Mouse (Mus musculus) forebrain, embryonic 13.5 days (tissue): ENCODE measurements around the gene Atp6v1g2. TPM values are rescaled to one million over a fixed set of nuclear protein-coding genes. Genes with fewer than 3 reads are reported as not detected.
A peak's percentile ranks its signal among the peaks of the same experiment; 100 is the strongest.

ENCODE experiments used
- ATAC-seq: fragments of 200-750 bp; cut with Nextera tagmentation; 2 replicates; pipeline ENCODE4 v1.8.0; 2017
- H3K27ac ChIP-seq: fragments of 300-500 bp; sonication (generic); 2 replicates; pipeline ENCODE4 v1.5.1; 2015; ENCODE audit warnings: inconsistent platforms, mild to moderate bottlenecking, moderate library complexity
- H3K27me3 ChIP-seq: fragments of 300-500 bp; sonication (generic); 2 replicates; pipeline ENCODE4 v1.6.1; 2015; ENCODE audit warnings: mild to moderate bottlenecking, inconsistent platforms
- H3K36me3 ChIP-seq: fragments of 300-500 bp; sonication (generic); 2 replicates; pipeline ENCODE4 v1.6.1; 2015; ENCODE audit warnings: mild to moderate bottlenecking, inconsistent platforms; ENCODE audit not compliant: poor library complexity, severe bottlenecking
- H3K4me1 ChIP-seq: fragments of 300-500 bp; sonication (generic); 2 replicates; pipeline ENCODE4 v1.6.1; 2015; ENCODE audit warnings: inconsistent platforms
- H3K4me2 ChIP-seq: fragments of 300-500 bp; sonication (generic); 2 replicates; pipeline ENCODE4 v1.6.1; 2015; ENCODE audit warnings: inconsistent platforms, mild to moderate bottlenecking, moderate library complexity
- H3K4me3 ChIP-seq: fragments of 300-500 bp; sonication (generic); 2 replicates; pipeline ENCODE4 v1.5.1; 2015; ENCODE audit warnings: mild to moderate bottlenecking, inconsistent platforms
- H3K9ac ChIP-seq: fragments of 300-500 bp; sonication (generic); 2 replicates; pipeline ENCODE4 v1.6.1; 2015; ENCODE audit warnings: mild to moderate bottlenecking, inconsistent platforms
- H3K9me3 ChIP-seq: fragments of 300-500 bp; sonication (generic); replicated peaks from 2 replicates; pipeline ENCODE4 v1.6.1; 2016; ENCODE audit warnings: inconsistent platforms
- WGBS: fragments of 180-500 bp; shearing (Covaris S2); methylation state at CpG from one replicate; pipeline ENCODE4 v1.1.7; 2015; 5-methylcytosine and 5-hydroxymethylcytosine counted together
- polyA plus RNA-seq: library from polyadenylated mRNA; unstranded; fragments of >200 nt; fragmentation: Nextera tagmentation; extraction: Ambion mirVana; gene quantifications from 2 replicates; pipeline ENCODE4 v1.2.1, GENCODE M21; 2015

Gene Atp6v1g2
- polyA plus RNA-seq, 1 experiment from 2014 or later: 20.8 TPM

DNA sequence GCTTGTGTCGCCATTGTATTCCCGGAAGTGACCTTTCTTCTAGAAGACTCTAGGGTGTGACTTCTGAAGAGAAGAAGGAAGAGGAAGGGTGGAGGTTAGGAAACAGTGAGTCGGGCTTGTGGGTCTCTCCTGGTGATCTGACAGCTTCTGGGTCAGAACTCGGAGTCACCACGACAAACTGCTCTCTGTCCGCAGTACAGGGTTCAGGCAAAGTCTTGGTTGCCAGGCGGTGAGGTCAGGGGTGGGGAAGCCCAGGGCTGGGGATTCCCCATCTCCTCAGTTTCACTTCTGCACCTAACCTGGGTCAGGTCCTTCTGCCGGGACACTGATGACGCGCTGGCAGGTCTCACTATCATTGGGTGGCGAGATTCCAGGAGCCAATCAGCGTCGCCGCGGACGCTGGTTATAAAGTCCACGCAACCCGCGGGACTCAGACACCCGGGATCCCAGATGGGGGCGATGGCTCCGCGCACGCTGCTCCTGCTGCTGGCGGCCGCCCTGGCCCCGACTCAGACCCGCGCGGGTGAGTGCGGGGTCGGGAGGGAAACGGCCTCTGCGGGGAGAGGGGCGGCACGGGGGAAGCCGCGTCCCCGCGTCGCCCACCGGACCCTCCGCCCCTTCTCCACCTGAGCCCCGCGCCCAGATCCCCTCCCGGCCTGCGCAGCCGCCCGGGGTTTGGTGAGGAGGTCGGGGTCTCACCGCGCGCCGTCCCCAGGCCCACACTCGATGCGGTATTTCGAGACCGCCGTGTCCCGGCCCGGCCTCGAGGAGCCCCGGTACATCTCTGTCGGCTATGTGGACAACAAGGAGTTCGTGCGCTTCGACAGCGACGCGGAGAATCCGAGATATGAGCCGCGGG, 29.4 kb downstream of the Atp6v1g2 start, which contains the start of gene H2-D1:
Gene H2-D1 (plus strand): TSS at position 67 of the 859 bp plus-strand sequence.
- Histone ChIP-seq H3K9ac (peak within 1 kb of the TSS; percentile 74), H3K4me1 (0 out of 2 replicates have a peak, but pooled peaks cover 10% of the 10 kb centered on the region), H3K4me3 (peak within 1 kb of the TSS; percentile 65), H3K27me3 (peaks cover 22% of the 10 kb centered on the region), H3K27ac (no peak within 1 kb of the TSS), H3K4me2 (peak within 1 kb of the TSS; percentile 95), H3K36me3 (no peaks in the 10 kb centered on the region), H3K9me3 (no peaks in the 10 kb centered on the region)
- WGBS: under 1% methylated on average over 73 of the region's 73 CpGs
- ATAC-seq: peak; percentile 94

- ATAC-seq: peak; percentile 27
- H3K27me3 ChIP-seq: peaks cover 22% of the 10 kb centered on the region
These were observed 30.0 kb downstream of the Atp6v1g2 start for GRCm38 (mm10) chr17:35263523-35263883.

GRCm38 (mm10) chr17:35267399-35268086, 34.1 kb downstream of the Atp6v1g2 start:
- Histone ChIP-seq H3K27ac (no peak overlapping the region), H3K36me3 (no peaks in the 10 kb centered on the region), H3K9ac (no peak overlapping the region), H3K9me3 (no peaks in the 10 kb centered on the region), H3K4me1 (0 out of 2 replicates have a peak, but pooled peaks cover 8% of the 10 kb centered on the region), H3K27me3 (peaks cover 10% of the 10 kb centered on the region), H3K4me3 (no peak overlapping the region), H3K4me2 (no peak overlapping the region)
- no peak for ATAC-seq
- WGBS: 78% methylated on average over 1 of the region's 1 CpGs

More at GRCm38 (mm10) chr17:35263523-35263883, 30.0 kb downstream of the Atp6v1g2 start:
- Histone ChIP-seq H3K4me1 (0 out of 2 replicates have a peak, but pooled peaks cover 10% of the 10 kb centered on the region), H3K4me2 (peak overlapping the region; percentile 95), H3K9ac (peak overlapping the region; percentile 74), H3K27ac (no peak overlapping the region), H3K36me3 (no peaks in the 10 kb centered on the region), H3K9me3 (no peaks in the 10 kb centered on the region), H3K4me3 (peak overlapping the region; percentile 65)
- 1% methylated on average over 30 of the region's 31 CpGs for WGBS

DNA sequence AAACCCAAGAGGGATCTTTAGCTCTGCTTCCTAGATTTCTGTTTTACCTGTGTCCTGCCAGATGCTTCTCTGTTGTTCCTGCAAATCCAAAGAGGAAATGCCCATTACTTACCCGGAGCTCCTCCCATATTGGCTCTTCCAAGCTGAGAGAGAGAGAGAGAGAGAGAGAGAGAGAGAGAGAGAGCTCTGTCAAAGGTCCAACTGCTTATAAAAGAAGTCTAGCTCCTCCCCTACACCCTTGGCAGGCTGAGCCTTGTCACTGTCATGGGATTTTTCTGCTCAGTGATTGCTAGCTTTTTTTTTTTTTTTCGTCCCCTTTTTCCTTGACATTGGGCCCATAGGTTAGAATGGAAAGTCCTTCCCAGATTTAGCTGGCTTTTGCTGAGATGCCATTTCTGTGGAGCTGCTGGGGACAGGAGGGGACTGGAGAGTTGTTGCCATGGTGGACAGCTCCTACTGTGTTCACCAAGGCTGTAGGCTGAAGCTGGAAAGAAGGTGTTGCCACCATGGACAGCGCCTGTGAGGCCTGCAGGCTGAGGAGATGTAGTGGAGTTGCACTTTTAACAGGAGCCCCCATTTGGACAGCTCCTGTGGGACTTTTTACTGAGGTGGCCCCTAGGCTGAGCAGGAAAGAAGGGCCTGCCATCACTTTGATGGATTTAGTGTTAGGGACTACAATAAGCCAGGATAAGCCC, 36.3 kb downstream of the Atp6v1g2 start:
- no peaks in the 10 kb centered on the region for H3K4me1 ChIP-seq
- 18% methylated on average over 3 of the region's 3 CpGs for WGBS
- no peak for ATAC-seq

DNA sequence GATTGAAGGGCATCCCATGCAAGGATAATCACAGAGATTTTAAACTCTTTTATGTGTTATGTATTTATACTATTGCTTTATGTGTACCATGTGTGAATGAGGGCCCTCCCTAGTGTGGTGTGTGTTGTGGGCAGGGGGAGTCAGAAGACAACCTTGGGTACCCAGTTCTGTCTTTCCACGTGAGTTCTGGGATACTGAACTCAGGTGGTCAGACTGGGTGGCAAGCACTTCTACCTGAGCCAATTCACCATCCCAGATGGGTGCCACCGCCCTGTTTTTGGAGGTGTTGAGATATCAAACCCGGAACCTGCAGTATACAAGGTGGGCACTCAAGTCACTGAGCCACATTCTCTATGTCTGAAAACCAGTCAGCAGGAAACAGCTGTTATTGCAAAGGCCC, 38.8 kb downstream of the Atp6v1g2 start:
- Histone ChIP-seq H3K4me3 (no peak overlapping the region), H3K27ac (no peak overlapping the region), H3K36me3 (no peaks in the 10 kb centered on the region), H3K9me3 (no peaks in the 10 kb centered on the region), H3K27me3 (peaks cover 19% of the 10 kb centered on the region), H3K4me2 (no peak overlapping the region), H3K9ac (no peak overlapping the region), H3K4me1 (no peaks in the 10 kb centered on the region)
- 77% methylated on average over 3 of the region's 3 CpGs for WGBS
- ATAC-seq: no peak

More for the DNA sequence above, 36.3 kb downstream of the Atp6v1g2 start:
- Histone ChIP-seq H3K27ac (no peak overlapping the region), H3K27me3 (no peaks in the 10 kb centered on the region), H3K36me3 (no peaks in the 10 kb centered on the region), H3K9me3 (no peaks in the 10 kb centered on the region), H3K4me2 (no peak overlapping the region), H3K4me3 (no peak overlapping the region), H3K9ac (no peak overlapping the region)

DNA sequence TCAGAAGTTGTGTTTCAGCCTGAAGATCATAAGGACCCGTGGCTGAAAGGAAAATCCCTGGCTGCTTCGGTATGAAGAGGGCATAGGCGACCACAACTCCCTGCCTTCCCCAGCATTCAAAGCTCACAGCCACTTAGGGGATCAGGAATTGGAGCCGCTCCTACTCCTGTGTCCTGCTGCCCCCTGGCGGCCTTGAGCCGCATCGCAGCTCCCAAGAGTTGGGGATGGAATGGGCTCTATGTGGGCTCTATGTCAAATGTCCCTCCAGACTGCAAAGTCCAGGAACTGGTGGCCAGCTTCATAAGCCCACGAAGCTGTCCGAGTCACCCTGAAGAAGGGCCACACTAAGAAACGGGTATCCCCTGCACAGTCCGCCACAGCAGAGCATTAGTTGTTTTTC, 41.3 kb downstream of the Atp6v1g2 start:
- peak; percentile 70; the same call in 1 of the 2 replicates for ATAC-seq
- no peaks in the 10 kb centered on the region for H3K36me3 ChIP-seq
- H3K4me2 ChIP-seq: no peak overlapping the region
- no peaks in the 10 kb centered on the region for H3K4me1 ChIP-seq
- H3K9ac ChIP-seq: no peak overlapping the region
- H3K9me3 ChIP-seq: no peaks in the 10 kb centered on the region
- no peak overlapping the region for H3K27ac ChIP-seq
- H3K27me3 ChIP-seq: peaks cover 19% of the 10 kb centered on the region
- no peak overlapping the region for H3K4me3 ChIP-seq
- 6% methylated on average over 11 of the region's 11 CpGs for WGBS

- no peak for ATAC-seq
- H3K9ac ChIP-seq: no peak overlapping the region
These were observed 42.9 kb downstream of the Atp6v1g2 start for GRCm38 (mm10) chr17:35276304-35276864.

DNA sequence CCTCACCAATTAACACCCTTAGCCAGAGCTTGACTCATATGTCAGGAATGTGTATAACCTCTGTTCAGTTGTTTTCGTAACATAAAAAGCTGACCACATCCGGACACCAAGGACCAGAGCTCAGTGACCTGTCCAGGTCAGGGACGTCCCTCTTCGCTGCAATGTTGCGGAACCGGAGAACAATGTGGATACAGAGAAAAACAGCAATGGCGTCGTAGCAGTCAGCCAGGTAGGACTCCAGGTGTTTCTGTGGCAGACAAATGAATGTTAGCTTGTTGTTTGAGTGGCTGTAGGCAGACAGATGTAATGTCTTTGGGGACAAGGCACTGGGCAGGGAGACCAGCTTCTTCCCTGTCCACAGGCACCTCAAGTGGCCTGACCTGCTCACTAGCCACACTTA, 44.6 kb downstream of the Atp6v1g2 start:
- no peak for ATAC-seq
- no peaks in the 10 kb centered on the region for H3K9me3 ChIP-seq
- H3K4me2 ChIP-seq: no peak overlapping the region
- no peak overlapping the region for H3K4me3 ChIP-seq
- no peak overlapping the region for H3K27ac ChIP-seq
- H3K27me3 ChIP-seq: peaks cover 19% of the 10 kb centered on the region
- H3K36me3 ChIP-seq: no peaks in the 10 kb centered on the region
- no peak overlapping the region for H3K9ac ChIP-seq
- WGBS: 90% methylated on average over 8 of the region's 8 CpGs
- H3K4me1 ChIP-seq: no peaks in the 10 kb centered on the region

More at GRCm38 (mm10) chr17:35276304-35276864, 42.9 kb downstream of the Atp6v1g2 start:
- Histone ChIP-seq H3K27ac (no peak overlapping the region), H3K9me3 (no peaks in the 10 kb centered on the region), H3K4me3 (no peak overlapping the region), H3K4me1 (no peaks in the 10 kb centered on the region), H3K4me2 (peak overlapping the region; percentile 22; the same call in 1 of the 2 replicates), H3K27me3 (peaks cover 19% of the 10 kb centered on the region), H3K36me3 (no peaks in the 10 kb centered on the region)
- 27% methylated on average over 13 of the region's 13 CpGs for WGBS

- peaks cover 19% of the 10 kb centered on the region for H3K27me3 ChIP-seq
- H3K4me2 ChIP-seq: no peak overlapping the region
- 91% methylated on average over 13 of the region's 13 CpGs for WGBS
- H3K9ac ChIP-seq: no peak overlapping the region
- no peak overlapping the region for H3K4me3 ChIP-seq
- no peaks in the 10 kb centered on the region for H3K4me1 ChIP-seq
- no peaks in the 10 kb centered on the region for H3K9me3 ChIP-seq
- H3K36me3 ChIP-seq: no peaks in the 10 kb centered on the region
- ATAC-seq: no peak
- no peak overlapping the region for H3K27ac ChIP-seq
These were observed 45.7 kb downstream of the Atp6v1g2 start for GRCm38 (mm10) chr17:35278957-35279688.

DNA sequence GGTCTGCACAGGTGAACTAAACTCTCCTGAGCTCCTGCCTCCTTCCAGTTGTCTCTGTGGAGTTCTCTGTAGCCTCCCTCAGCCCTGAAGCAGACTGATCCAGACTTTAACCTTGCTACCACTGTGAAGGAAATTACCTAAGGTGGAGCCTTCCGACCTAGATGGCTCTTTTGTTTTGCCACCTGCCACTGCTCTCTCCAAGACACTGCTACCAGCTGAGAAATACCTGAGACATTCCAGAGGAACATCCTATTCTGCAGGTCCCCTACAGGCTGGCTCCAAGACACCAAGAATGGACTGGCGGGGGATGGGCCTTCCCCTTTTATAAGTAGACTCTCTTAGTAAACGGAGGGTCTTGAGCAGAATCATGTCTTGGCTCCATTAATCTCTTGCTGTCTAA, 46.8 kb downstream of the Atp6v1g2 start:
- WGBS: 75% methylated on average over 3 of the region's 3 CpGs
- Histone ChIP-seq H3K9ac (no peak overlapping the region), H3K4me3 (no peak overlapping the region), H3K4me2 (no peak overlapping the region), H3K36me3 (no peaks in the 10 kb centered on the region), H3K9me3 (no peaks in the 10 kb centered on the region), H3K27ac (no peak overlapping the region), H3K4me1 (no peaks in the 10 kb centered on the region), H3K27me3 (peaks cover 16% of the 10 kb centered on the region)
- no peak for ATAC-seq

DNA sequence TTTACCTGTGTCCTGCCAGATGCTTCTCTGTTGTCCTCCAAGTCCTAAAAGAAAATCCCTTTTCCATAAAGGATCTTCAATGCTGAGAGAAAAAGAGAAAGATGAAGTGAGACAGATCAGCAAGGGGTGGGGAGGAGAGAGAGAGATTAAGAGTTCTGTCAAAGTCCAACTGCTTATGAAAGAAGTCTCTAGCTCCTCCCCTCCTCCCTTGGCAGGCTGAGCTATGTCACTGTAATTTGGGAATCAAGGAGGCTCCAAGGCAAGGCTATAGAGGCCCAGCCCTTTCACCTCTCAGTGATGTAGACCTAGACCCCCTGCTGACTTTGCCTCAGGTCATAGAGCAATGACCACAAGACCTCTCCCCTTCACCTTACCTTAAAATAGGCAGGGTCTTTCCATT, 52.0 kb downstream of the Atp6v1g2 start:
- H3K4me1 ChIP-seq: no peaks in the 10 kb centered on the region
- H3K27me3 ChIP-seq: no peaks in the 10 kb centered on the region
- H3K9ac ChIP-seq: no peak overlapping the region
- no peak overlapping the region for H3K4me3 ChIP-seq
- no peak for ATAC-seq
- H3K9me3 ChIP-seq: no peaks in the 10 kb centered on the region
- H3K27ac ChIP-seq: no peak overlapping the region
- no peak overlapping the region for H3K4me2 ChIP-seq
- H3K36me3 ChIP-seq: no peaks in the 10 kb centered on the region
